Mouse (Mus musculus) cortical plate, adult 2 months (tissue): ENCODE measurements around the gene Ptpra. TPM values are rescaled to one million over a fixed set of nuclear protein-coding genes. Genes with fewer than 3 reads are reported as not detected.

Experiments used
- H3K27ac ChIP-seq: fragments of 200-500 bp; 2 replicates; pipeline ENCODE4 v1.5.1; 2012; ENCODE audit warnings: low read length, control low read depth, inconsistent platforms; ENCODE audit not compliant: insufficient read depth
- H3K4me1 ChIP-seq: fragments of 200-500 bp; 2 replicates; pipeline ENCODE4 v1.6.1; 2011; ENCODE audit warnings: low read length; ENCODE audit not compliant: control insufficient read depth, insufficient read depth
- H3K4me3 ChIP-seq: fragments of 200-500 bp; 2 replicates; pipeline ENCODE4 v1.5.1; 2011; ENCODE audit warnings: mild to moderate bottlenecking, low read length, control low read depth; ENCODE audit not compliant: insufficient read depth
- CTCF ChIP-seq: fragments of 200-500 bp; IDR thresholded peaks from 2 replicates; pipeline ENCODE4 v1.5.1; 2011; ENCODE audit warnings: mild to moderate bottlenecking, control low read depth, low read length; ENCODE audit not compliant: insufficient read depth; ENCODE audit errors: extremely low read depth
- POLR2A ChIP-seq: fragments of 200-500 bp; IDR thresholded peaks from 2 replicates; pipeline ENCODE4 v1.6.1; 2011; ENCODE audit warnings: mild to moderate bottlenecking, low read length, control low read depth; ENCODE audit not compliant: insufficient read depth; ENCODE audit errors: extremely low read depth
- polyA plus RNA-seq: library from polyadenylated mRNA; depleted of rRNA; stranded (reverse); fragments of >200 nt; gene quantifications from 2 replicates; pipeline ENCODE4 v1.2.3, GENCODE M21; 2012

Gene Ptpra
- polyA plus RNA-seq, 1 experiment = 156 TPM

GRCm38 (mm10) chr2:130578148-130578547, 128.1 kb downstream of the Ptpra start:
- Histone ChIP-seq H3K27ac (no peak overlapping the region), H3K4me3 (no peak overlapping the region), H3K4me1 (no peaks in the 10 kb centered on the region)
- TF ChIP-seq POLR2A = no peak
- TF ChIP-seq CTCF = peak; percentile 61

- H3K4me3 ChIP-seq = no peak overlapping the region
These were observed 129.7 kb downstream of the Ptpra start for GRCm38 (mm10) chr2:130579791-130580190.

GRCm38 (mm10) chr2:130581201-130581600, 131.1 kb downstream of the Ptpra start:
- Histone ChIP-seq H3K4me1 (no peaks in the 10 kb centered on the region), H3K4me3 (no peak overlapping the region), H3K27ac (no peak overlapping the region)
- TF ChIP-seq POLR2A (no peak), CTCF (no peak)

More at GRCm38 (mm10) chr2:130579791-130580190, 129.7 kb downstream of the Ptpra start:
- Histone ChIP-seq H3K4me1 (no peaks in the 10 kb centered on the region), H3K27ac (no peak overlapping the region)
- no peak for TF ChIP-seq POLR2A

- H3K4me1 ChIP-seq = no peaks in the 10 kb centered on the region
- no peak within 1 kb of the TSS for H3K27ac ChIP-seq
- TF ChIP-seq CTCF = no peak
- TF ChIP-seq POLR2A = no peak
- no peak within 1 kb of the TSS for H3K4me3 ChIP-seq
These were observed 132.5 kb downstream of the Ptpra start, which contains the start of gene Avp for GRCm38 (mm10) chr2:130582552-130582951. Avp (minus strand) TSS chr2:130582554.

GRCm38 (mm10) chr2:130583902-130584560, 134.0 kb downstream of the Ptpra start:
- no peak overlapping the region for H3K4me3 ChIP-seq
- H3K4me1 ChIP-seq = no peaks in the 10 kb centered on the region
- H3K27ac ChIP-seq = no peak overlapping the region
- no peak for TF ChIP-seq CTCF
- no peak for TF ChIP-seq POLR2A

- H3K27ac ChIP-seq = no peak overlapping the region
- no peak overlapping the region for H3K4me3 ChIP-seq
- TF ChIP-seq CTCF (no peak), POLR2A (no peak)
- H3K4me1 ChIP-seq = no peaks in the 10 kb centered on the region
These were observed 135.9 kb downstream of the Ptpra start for GRCm38 (mm10) chr2:130586016-130586415.

- no peak for TF ChIP-seq POLR2A
- TF ChIP-seq CTCF = no peak
- H3K4me1 ChIP-seq = no peaks in the 10 kb centered on the region
- no peak overlapping the region for H3K4me3 ChIP-seq
- H3K27ac ChIP-seq = no peak overlapping the region
These were observed 138.3 kb downstream of the Ptpra start for GRCm38 (mm10) chr2:130588373-130588772.

GRCm38 (mm10) chr2:130589157-130589556, 139.1 kb downstream of the Ptpra start:
- Histone ChIP-seq H3K27ac (no peak overlapping the region), H3K4me1 (no peaks in the 10 kb centered on the region), H3K4me3 (no peak overlapping the region)
- TF ChIP-seq CTCF (no peak), POLR2A (no peak)

- Histone ChIP-seq H3K4me3 (no peak overlapping the region), H3K27ac (no peak overlapping the region), H3K4me1 (no peaks in the 10 kb centered on the region)
- TF ChIP-seq CTCF = no peak
- no peak for TF ChIP-seq POLR2A
These were observed 139.7 kb downstream of the Ptpra start for GRCm38 (mm10) chr2:130589761-130590160.

- no peak overlapping the region for H3K4me3 ChIP-seq
- H3K27ac ChIP-seq = no peak overlapping the region
- no peak for TF ChIP-seq POLR2A
- TF ChIP-seq CTCF = no peak
- no peaks in the 10 kb centered on the region for H3K4me1 ChIP-seq
These were observed 140.9 kb downstream of the Ptpra start for GRCm38 (mm10) chr2:130591016-130591415.
